Mouse (Mus musculus): ENCODE results near the gene Tiam2. TPM values are rescaled to one million over a fixed set of nuclear protein-coding genes. Genes with fewer than 3 reads are reported as not detected.

The Tiam2 gene
- total and polyA plus RNA-seq, 3 experiments = 5.9 to 9.5 (median 9.4) TPM

GRCm38 (mm10) chr17:3394985-3395384 is 68.6 kb downstream of the Tiam2 start:
- H3K4me2 ChIP-seq (ENCODE audit: insufficient read depth, low read depth, poor library complexity, severe bottlenecking) = peak overlapping the region; percentile 41; the same call in 1 of the 2 replicates
- H3K9ac ChIP-seq (ENCODE audit: insufficient read depth, low read depth) = no peak overlapping the region
- in situ Hi-C loops (cut with MboI; ENCODE audit: low pct_ligation_motif_present, low pct_unique_long_range_greater_than_20kb, low sequenced_read_pairs) = no loop called here
- H3K9me3 ChIP-seq (replicated peaks; ENCODE audit: low read length) = no peaks in the 10 kb centered on the region
- H3K27me3 ChIP-seq (replicated peaks) = no peaks in the 10 kb centered on the region
- H3K79me2 ChIP-seq (replicated peaks; ENCODE audit: control insufficient read depth, extremely low read depth, insufficient read depth, poor library complexity, severe bottlenecking) = no peaks in the 10 kb centered on the region
- H3K4me3 ChIP-seq (replicated peaks in 1 of 3; ENCODE audit: low read depth in 2 of 3, low read length in 2 of 3, poor library complexity in 1 of 3) = no peak overlapping the region
- TF ChIP-seq IRF4 (IDR thresholded peaks at IDR 0.05; ENCODE audit: low read depth, low read length) (peak; percentile 29; the same call in 1 of the 2 replicates), ZMIZ1 (IDR thresholded peaks at IDR 0.05; ENCODE audit: low read depth, low read length) (no peak), KAT2A (IDR thresholded peaks at IDR 0.05; ENCODE audit: insufficient replicate concordance, low read length) (no peak), MEF2A (IDR thresholded peaks at IDR 0.05; ENCODE audit: borderline replicate concordance, low read depth, low read length) (peak; percentile 84), CHD2 (IDR thresholded peaks at IDR 0.05; ENCODE audit: low read length) (no peak), ZC3H11A (IDR thresholded peaks at IDR 0.05; ENCODE audit: low read depth, low read length) (no peak), MXI1 (IDR thresholded peaks at IDR 0.05; ENCODE audit: low read depth, low read length) (peak; percentile 52; the same call in 1 of the 2 replicates), MYC (IDR thresholded peaks at IDR 0.05; ENCODE audit: low read depth, low read length) (no peak), JUN (IDR thresholded peaks at IDR 0.05; ENCODE audit: insufficient read depth, low read depth, low read length) (no peak), ZNF384 (IDR thresholded peaks at IDR 0.05; ENCODE audit: low read depth, low read length) (0 out of 2 replicates have a peak, but pooled peaks have one; percentile 10), TCF12 (IDR thresholded peaks at IDR 0.05; ENCODE audit: low read depth, low read length) (0 out of 2 replicates have a peak, but pooled peaks have one; percentile 13), USF2 (conservative IDR thresholded peaks at IDR 0.05; ENCODE audit: low read depth, low read length) (no peak)
- H3K36me3 ChIP-seq (replicated peaks in 1 of 2; ENCODE audit: control insufficient read depth in 1 of 2, insufficient read depth in 1 of 2, low read length in 1 of 2) = no peaks in the 10 kb centered on the region
- dilution Hi-C loops (cut with MboI; ENCODE audit: extremely low pct_ligation_motif_present, extremely low pct_unique_long_range_greater_than_20kb, low sequenced_read_pairs) = no loop called here
- H3K27ac ChIP-seq (ENCODE audit: insufficient read depth, low read depth) = no peak overlapping the region
- peak; percentile 50 for DNase-seq (ENCODE audit: extremely low read depth)
- peaks cover 16 to 50% of the 10 kb centered on the region in 2 experiments for H3K4me1 ChIP-seq (ENCODE audit: control insufficient read depth in 1 of 2, insufficient read depth in 2 of 2)

GRCm38 (mm10) chr17:3396881-3397281 is 70.5 kb downstream of the Tiam2 start:
- Histone ChIP-seq H3K4me1 (ENCODE audit: control insufficient read depth in 1 of 2, insufficient read depth in 2 of 2) (peaks cover 12 to 53% of the 10 kb centered on the region in 2 experiments), H3K4me3 (replicated peaks in 1 of 3; ENCODE audit: low read depth in 2 of 3, low read length in 2 of 3, poor library complexity in 1 of 3) (peak overlapping the region; percentile 46 to 62 (median 54)), H3K4me2 (ENCODE audit: insufficient read depth, low read depth, poor library complexity, severe bottlenecking) (peak overlapping the region; percentile 87; the same call in 1 of the 2 replicates), H3K27ac (ENCODE audit: insufficient read depth, low read depth) (peak overlapping the region; percentile 22; the same call in 1 of the 2 replicates), H3K9ac (ENCODE audit: insufficient read depth, low read depth) (peak overlapping the region; percentile 91), H3K79me2 (replicated peaks; ENCODE audit: control insufficient read depth, extremely low read depth, insufficient read depth, poor library complexity, severe bottlenecking) (no peaks in the 10 kb centered on the region), H3K27me3 (replicated peaks) (no peaks in the 10 kb centered on the region), H3K9me3 (replicated peaks; ENCODE audit: low read length) (no peaks in the 10 kb centered on the region), H3K36me3 (replicated peaks in 1 of 2; ENCODE audit: control insufficient read depth in 1 of 2, insufficient read depth in 1 of 2, low read length in 1 of 2) (peaks cover 0 to 11% of the 10 kb centered on the region in 2 experiments)
- DNase-seq (ENCODE audit: extremely low read depth) = peak; percentile 42
- TF ChIP-seq POLR2A (IDR thresholded peaks at IDR 0.05; ENCODE audit: low read depth, low read length) (peak; percentile 50; the same call in 1 of the 2 replicates), MAZ (IDR thresholded peaks at IDR 0.05; ENCODE audit: low read depth, low read length) (no peak), ETS1 (conservative IDR thresholded peaks at IDR 0.05; ENCODE audit: low read depth, low read length) (0 out of 2 replicates have a peak, but pooled peaks have one; percentile 7), TCF12 (IDR thresholded peaks at IDR 0.05; ENCODE audit: low read depth, low read length) (peak; percentile 37)
- in situ Hi-C loops (cut with MboI; ENCODE audit: low pct_ligation_motif_present, low pct_unique_long_range_greater_than_20kb, low sequenced_read_pairs) (no loop called here), dilution Hi-C loops (cut with MboI; ENCODE audit: extremely low pct_ligation_motif_present, extremely low pct_unique_long_range_greater_than_20kb, low sequenced_read_pairs) (no loop called here)
